Mouse (Mus musculus): ENCODE results near the gene Mgat4a.

The Mgat4a gene

GRCm38 (mm10) chr1:37491672-37492071 is 49.1 kb downstream of the Mgat4a start:
- no peak for DNase-seq

DNA sequence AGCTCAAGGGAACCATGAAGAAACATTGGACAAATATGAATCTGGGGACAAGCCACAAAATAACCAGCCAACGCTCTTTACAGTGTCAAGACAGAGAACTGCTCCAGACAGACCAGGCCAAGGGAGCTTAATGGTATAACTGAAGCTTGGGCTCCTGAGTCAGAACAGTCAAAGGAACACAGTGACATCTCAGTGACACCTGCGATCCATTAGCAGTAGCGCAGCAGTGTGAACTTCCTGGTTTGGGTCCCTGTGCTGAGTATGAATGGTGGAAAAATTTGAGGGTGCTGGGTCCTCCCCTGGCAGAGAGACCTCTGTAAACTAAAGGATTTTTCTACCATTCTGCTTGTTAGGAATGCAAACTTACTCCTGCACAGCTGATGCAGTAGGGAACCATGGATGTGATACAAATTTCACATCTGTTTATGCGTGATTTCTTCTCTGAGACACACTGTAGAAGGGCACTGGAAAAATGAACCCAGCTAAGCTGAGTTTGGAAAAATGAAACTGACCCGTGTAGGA is 50.1 kb downstream of the Mgat4a start:
- no peak for DNase-seq

DNA sequence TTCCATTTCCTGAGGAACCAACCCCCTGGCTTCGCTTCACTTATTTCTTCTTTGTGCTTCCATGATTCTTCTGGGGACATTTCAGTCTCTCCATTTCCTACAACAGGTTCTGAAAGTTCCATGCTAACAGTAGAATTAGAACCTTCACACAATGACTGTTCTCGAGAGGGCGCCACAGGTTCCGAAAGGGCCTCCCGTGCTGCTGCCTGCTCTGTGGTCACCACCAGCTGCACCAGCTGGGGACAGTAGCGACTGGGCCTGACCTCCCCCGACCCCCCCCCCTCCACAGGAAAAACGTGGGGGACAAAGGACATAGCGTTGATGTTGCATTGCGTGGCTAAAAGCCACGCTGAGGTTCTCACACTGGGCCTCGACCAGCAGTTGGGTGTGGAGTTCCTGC is 52.3 kb downstream of the Mgat4a start:
- DNase-seq: no peak

DNA sequence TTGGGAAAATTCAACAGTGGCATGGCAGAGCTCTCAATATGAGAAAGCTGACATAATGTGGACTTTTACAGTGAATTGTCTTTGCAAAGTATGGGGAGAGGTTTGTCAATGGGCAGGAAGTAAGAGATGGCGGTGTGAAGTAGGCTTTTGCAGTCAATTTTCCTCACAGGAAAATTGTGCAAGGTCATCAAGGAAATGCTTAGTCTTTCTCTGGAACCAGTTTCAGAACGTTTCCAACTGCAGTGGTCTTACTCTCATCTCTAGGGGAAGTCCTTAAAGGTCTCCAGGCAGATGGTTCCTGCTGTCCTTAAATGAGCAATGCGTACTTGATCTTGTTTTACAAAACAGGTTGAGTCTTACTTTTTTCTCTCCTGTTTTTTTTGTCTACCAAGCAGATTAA is 53.8 kb downstream of the Mgat4a start:
- no peak for DNase-seq

- DNase-seq: no peak
These were observed 54.4 kb downstream of the Mgat4a start for GRCm38 (mm10) chr1:37486439-37486838.

DNA sequence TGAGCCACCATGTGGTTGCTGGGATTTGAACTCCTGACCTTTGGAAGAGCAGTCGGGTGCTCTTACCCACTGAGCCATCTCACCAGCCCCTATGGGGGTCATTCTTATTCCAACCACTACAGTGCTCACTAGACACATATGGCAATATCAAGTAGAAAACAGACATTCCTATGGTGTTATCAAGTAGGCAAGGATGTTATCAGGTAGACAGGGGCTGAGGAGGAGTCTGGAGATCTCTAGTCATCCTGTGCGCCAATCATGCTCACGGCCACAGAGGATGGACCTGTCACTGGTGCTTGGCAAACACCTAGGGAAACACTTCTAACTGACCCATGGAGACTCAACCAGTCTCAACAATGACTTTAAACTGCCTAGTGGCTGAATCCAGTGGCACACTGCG is 56.2 kb downstream of the Mgat4a start:
- DNase-seq: no peak

DNA sequence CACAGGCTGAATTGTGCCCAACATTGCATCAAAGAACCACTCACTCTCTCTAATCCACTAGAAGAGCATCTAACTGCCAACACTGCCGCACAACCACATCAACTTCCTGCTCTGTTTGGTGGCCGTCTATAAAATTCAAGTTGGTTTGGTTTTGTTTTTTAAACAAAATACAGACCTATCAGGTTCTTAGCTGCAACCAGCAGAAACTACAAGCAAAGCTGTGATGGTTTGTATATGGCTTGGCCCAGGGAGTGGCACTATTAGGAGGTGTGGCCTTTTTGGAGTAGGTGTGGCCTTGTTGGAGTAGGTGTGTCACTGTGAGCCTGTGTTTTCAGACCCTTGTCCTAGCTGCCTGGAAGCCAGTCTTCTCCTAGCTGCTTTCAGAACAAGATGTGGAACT is 59.5 kb downstream of the Mgat4a start:
- DNase-seq: no peak

GRCm38 (mm10) chr1:37480731-37481130 is 60.1 kb downstream of the Mgat4a start:
- no peak for DNase-seq

- no peak for DNase-seq
These were observed 61.1 kb downstream of the Mgat4a start for GRCm38 (mm10) chr1:37479759-37480158.

DNA sequence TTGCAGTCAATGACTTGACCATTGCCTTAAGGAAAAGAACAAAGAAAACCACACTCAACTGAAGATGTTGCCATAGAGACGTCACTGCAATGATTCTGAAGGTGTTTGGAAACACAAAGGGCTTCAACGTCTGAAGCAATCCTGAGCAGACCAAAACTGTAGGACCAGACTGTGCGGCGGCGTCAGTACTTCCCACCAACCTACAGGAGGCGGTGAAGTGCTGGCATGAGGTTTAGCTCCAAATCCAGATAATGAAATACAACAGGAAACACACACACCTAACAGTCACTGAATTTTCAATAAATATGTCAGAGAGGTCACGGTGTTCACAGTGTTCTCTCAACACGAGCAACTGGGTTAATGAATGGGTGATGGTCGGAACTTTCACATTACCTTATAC is 61.7 kb downstream of the Mgat4a start:
- DNase-seq: peak; percentile 17

DNA sequence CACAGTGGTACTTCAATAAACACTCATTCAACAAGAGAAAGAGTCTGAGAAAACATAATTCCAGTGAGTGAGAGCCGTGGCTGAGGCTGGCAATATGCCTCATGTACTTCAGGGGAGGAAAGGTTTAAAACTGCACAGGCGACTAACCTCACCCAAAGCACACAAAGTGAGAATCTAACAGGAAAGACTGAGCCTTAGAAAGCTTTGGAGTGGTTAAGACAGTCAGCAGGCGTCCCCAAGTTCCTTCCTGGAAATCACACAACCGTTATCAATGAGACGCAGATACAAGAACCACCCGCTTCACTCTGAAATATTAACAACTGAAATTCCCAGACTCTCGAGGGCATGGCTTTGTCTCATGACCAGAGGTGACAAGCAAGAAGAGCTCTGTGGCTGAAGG is 62.4 kb downstream of the Mgat4a start:
- no peak for DNase-seq

GRCm38 (mm10) chr1:37477928-37478327 is 62.9 kb downstream of the Mgat4a start:
- no peak for DNase-seq

GRCm38 (mm10) chr1:37477250-37477649 is 63.6 kb downstream of the Mgat4a start:
- no peak for DNase-seq

DNA sequence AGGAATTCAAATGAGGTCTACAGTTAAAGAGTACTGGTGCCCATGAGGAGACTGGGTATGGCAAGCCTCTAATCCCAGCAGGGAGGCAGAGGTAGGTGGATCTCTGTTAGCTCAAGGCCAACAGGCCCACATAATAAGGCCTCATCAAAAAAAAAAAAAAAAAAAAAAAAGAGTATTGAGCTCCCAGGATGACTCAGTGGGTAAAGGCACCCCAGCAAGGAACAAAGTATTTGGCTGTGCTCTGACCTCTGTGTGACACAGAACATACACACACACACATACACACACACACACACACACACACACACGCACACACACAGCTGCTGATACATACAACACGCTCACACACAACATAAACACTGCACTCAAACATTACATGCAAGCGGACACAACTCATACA is 65.5 kb downstream of the Mgat4a start:
- DNase-seq: no peak

GRCm38 (mm10) chr1:37474634-37475190 is 66.1 kb downstream of the Mgat4a start:
- no peak for DNase-seq

GRCm38 (mm10) chr1:37474046-37474445 is 66.8 kb downstream of the Mgat4a start:
- no peak for DNase-seq

DNA sequence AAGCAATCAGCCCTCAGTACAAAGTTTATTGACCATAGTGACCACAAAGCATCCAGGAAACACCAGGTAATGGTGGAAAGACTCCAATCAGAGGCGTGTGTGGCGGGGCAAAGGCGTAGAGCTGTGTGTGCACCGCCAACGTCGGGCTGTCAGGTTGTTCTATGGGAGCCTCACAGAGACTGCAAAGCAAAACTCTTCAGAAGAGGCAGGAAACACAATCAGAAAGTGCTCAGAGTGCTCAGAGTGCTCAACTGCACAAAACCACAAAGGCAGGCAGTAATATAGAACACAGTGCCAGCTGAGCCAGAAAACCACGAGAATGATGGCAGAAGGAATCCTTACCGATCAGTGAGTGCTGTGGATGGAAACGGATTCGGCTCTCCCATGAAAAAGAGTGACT is 67.6 kb downstream of the Mgat4a start:
- no peak for DNase-seq

DNA sequence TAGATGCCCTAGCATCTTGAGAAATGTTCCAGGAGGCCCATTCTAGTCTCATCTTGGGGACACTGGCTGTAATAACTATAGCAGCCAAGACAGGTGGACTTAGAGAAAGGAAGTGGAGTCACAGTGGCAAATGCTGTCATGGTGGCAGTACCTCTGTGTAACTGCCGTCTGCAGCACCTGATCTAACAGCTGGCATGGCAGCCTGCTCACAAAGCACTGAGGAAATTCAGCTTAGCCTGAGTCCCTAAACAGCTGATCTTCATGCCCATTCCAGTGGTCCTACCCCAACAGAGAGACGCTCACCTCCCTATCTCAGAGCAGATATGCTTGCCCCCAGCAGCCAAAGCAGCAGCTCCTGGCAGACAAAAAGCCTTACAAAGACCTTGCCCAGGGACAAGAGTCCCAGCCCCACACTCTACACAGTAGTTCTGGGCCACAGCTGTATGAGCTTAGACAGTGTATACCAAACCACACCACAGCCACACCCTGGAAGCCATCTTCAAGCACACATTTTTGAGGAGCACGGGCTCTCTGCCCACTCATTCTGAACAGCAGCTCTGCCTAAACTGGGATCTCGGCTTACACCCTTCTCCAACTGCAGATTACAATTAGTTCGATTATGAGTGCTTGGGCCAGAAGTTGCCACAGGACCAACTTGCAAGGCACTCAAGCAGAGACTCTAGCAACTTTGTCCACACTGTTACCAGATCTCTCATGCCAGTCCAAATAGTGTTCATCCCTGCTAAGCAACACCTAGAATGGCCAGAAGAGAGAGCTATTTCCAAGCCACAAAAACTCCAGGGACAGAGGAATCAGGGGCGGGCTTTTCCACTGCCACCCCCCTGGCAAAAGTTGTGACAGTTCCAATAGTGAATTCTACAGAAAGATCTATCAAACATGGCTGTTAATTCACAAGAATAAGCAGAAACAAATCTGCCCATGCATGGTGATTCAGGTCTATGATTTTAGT is 69.4 kb downstream of the Mgat4a start:
- no peak for DNase-seq

GRCm38 (mm10) chr1:37469007-37469406 is 71.8 kb downstream of the Mgat4a start:
- no peak for DNase-seq

- no peak for DNase-seq
These were observed 73.0 kb downstream of the Mgat4a start for GRCm38 (mm10) chr1:37467806-37468205.

GRCm38 (mm10) chr1:37466322-37466995 is 74.4 kb downstream of the Mgat4a start:
- DNase-seq: no peak

DNA sequence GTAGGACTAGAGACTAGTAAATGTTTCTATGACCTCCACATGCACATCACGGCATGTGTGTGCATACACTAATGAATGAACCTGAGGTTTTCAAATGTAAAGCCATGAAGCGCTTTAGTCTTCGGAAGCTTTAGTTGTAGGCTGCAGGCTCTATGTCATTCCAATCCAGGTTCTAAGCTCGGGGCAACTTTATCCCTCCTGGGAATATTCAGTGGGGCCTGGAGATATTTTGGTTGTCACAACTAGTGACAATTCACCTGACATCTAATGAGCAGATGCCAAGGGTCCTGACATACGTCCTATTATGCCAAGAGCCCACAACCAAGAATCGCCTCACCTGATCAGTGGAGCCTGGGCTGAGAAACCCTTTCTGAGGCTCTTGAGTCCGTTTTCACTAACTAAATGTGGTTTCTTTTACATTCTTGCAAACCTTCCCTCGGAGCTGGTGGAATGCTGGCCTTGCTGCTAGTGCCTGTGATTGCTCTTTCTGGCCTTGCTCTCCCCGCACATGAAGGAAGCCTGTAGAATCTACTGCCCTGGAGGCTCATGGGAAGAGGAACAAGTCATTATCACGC is 75.9 kb downstream of the Mgat4a start:
- no peak for DNase-seq

- no peak for DNase-seq
These were observed 83.3 kb downstream of the Mgat4a start for GRCm38 (mm10) chr1:37457546-37457945.
